Mouse (Mus musculus) myocyte (in vitro differentiated cells): Measurements from ENCODE around the gene Gm3854.

Source experiments
- E2F4 ChIP-seq: IDR thresholded peaks from one replicate; pipeline ENCODE4 v1.6.1; 2011; ENCODE audit warnings: mild to moderate bottlenecking, control low read depth, moderate library complexity; ENCODE audit not compliant: insufficient read depth
- MAX ChIP-seq: IDR thresholded peaks from one replicate; pipeline ENCODE4 v1.6.1; 2011; ENCODE audit warnings: low read depth, mild to moderate bottlenecking, control low read depth
- MYOG ChIP-seq, 3 experiments: IDR thresholded peaks; one replicate each; pipeline ENCODE4 v1.6.1; 2011; ENCODE audit warnings: control low read depth in 2 of 3, low read depth in 2 of 3, mild to moderate bottlenecking in 2 of 3; ENCODE audit not compliant: insufficient read length in 2 of 3, control insufficient read depth in 1 of 3, insufficient read depth in 1 of 3
- POLR2A ChIP-seq: IDR thresholded peaks from one replicate; pipeline ENCODE4 v1.6.1; 2011; ENCODE audit warnings: low read depth, mild to moderate bottlenecking, control low read depth, moderate library complexity; ENCODE audit not compliant: insufficient read length
- POLR2AphosphoS2 ChIP-seq: IDR thresholded peaks from one replicate; pipeline ENCODE4 v1.6.1; 2011; ENCODE audit warnings: low read depth, control low read depth; ENCODE audit not compliant: insufficient read length
- SRF ChIP-seq: IDR thresholded peaks from one replicate; pipeline ENCODE4 v1.6.1; 2011; ENCODE audit warnings: low read depth; ENCODE audit not compliant: control insufficient read depth, insufficient read length
- TCF12 ChIP-seq: IDR thresholded peaks from one replicate; pipeline ENCODE4 v1.6.1; 2011; ENCODE audit warnings: mild to moderate bottlenecking, control low read depth; ENCODE audit not compliant: poor library complexity, insufficient read depth, severe bottlenecking
- TCF3 ChIP-seq: IDR thresholded peaks from one replicate; pipeline ENCODE4 v1.6.1; 2011; ENCODE audit warnings: low read depth, control low read depth; ENCODE audit not compliant: insufficient read length
- USF1 ChIP-seq: IDR thresholded peaks from one replicate; pipeline ENCODE4 v1.6.1; 2011; ENCODE audit warnings: low read depth, mild to moderate bottlenecking, control low read depth, moderate library complexity

- TF ChIP-seq TCF12 (no peak), SRF (no peak), POLR2A (no peak), POLR2AphosphoS2 (no peak), E2F4 (no peak), USF1 (no peak), MYOG (IDR thresholded peaks at IDR 0.05; ENCODE audit: control insufficient read depth in 1 of 3, insufficient read depth in 1 of 3, insufficient read length in 2 of 3, low read depth in 2 of 3) (no peak), TCF3 (no peak), MAX (no peak)
Observed at GRCm38 (mm10) chr7:6381431-6381830, 37.9 kb downstream of the Gm3854 start.
